Mouse (Mus musculus) kidney, postnatal 36 days (tissue): ENCODE results near the gene Foxo3.

ENCODE experiments used
- DNase-seq, 2 experiments: peaks; one replicate each; pipeline ENCODE4 v3.0.0; 2021 to 2022; ENCODE audit warnings: mixed read lengths in 2 of 2

Foxo3 gene

DNA sequence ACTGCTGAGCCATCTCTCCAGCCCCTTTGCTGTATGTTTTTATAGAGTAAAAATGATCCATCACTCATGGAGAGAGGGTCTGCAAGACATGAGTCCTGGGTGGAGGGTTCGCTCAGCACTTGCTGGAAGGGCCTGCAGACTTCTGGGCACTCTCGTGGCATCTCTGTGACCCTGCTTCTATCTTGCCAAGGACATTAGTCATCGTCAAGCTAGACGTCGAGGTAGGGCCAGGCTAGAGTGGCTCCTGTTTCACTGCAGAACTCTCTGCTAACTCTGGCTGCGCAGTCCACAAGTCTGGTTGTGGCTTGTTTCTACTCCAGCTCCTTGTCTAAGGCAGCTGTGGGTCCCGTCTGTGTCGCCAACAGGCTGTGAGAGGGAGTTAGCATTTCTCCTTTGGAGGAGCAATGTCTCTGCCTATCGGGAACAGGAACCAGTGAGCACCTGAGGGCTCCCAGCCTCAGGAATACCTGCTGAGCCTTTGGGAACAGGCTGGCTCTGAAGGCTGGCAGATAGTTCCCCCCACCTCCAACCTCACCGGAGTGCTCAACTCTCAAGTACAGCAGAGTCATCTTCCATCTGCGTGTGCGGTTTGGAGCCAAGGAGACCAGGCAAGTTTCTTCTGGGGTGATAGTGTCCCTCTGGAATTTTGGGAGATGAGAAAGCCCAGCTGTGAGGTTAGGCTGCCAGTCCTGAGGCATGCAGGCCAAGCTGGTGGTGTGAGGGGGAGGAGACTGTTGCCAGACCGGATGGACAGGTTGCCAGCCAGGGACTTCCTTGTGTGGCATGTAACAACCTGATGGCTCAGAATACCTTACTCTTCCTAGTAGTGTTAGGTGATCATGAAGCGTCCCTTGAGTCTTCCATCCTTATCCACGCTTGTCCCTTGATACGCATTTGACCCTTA is 98.5 kb downstream of the Foxo3 start:
- DNase-seq: peak in 1 of 2 experiments; percentile 27

DNA sequence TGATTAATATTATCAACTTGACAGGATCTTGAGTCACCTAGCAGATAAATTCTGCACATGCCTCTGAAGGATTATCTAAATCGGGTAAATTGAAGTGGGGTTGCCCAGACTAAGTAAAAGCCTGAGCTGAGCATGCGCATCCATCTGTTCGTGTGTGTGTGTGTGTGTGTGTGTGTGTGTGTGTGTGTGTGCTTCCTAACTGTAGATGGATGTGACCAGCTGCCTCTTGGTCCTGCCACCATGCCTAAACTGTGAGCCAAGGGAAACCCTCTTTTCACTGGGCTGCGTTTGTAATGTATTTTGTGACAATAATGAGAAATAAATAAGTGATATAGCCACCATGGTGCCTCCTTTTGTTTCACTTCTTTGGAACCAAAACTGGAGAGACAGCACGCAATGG is 102.3 kb downstream of the Foxo3 start:
- DNase-seq: no peak

DNA sequence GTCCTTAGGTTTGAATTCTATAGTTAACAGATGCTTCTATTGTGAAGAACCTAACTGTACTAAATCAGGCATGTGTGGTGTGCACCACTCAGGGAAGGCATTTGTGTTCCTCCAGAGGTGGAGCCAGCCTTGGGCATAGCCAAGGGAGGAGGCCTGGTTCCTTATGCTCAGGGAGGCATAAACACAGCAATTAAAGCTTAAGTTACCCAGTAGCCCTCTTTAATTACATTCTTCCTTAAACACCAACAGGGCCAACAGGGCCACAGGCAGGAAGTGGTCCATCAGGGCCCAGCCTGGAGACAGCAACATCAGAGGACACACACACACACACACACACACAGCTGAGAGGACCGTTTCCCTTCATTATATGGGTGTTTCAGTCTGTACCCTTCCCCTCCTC is 102.7 kb downstream of the Foxo3 start:
- no peak for DNase-seq

DNA sequence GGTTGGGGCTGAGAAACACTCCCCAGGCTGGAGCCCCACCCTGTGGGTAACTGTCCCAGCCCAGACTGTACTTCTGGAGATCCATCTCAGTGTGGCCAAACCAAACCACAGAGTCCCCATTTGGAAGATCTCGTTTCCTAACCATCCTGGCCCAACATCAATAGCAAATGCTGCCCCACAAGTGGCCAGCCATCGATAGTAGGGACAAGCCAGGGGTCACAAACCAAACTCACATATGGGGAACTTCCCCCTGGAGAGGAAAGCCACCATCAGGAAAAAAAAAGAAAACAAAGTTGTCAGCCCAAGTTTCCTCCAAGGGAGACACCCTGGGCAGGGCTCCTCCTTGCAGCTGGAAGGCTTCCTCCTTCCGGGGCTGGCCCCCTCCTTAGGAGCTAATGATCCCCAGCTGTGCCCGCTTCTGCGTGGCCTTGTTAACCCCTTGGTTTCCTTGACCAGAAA is 105.6 kb downstream of the Foxo3 start:
- DNase-seq: no peak

DNA sequence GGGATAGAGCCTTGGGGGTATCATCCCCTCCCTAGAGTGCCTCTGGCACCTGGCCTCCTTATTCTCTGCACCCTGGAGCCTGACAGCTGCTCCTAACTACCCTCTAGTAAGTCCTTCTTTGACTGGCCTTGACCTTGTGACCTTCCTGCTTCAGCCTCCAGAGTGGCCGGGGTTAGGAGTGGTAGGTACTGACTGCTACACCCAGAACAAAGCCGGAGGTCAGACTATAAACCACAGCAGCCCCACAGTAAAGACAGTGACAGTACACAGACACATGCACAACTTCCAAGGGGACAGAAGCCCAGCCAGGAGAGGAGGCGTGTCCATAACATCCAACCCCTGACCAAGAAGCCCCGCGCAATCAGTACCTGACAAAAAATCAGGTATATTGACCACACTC is 106.4 kb downstream of the Foxo3 start:
- DNase-seq: no peak

DNA sequence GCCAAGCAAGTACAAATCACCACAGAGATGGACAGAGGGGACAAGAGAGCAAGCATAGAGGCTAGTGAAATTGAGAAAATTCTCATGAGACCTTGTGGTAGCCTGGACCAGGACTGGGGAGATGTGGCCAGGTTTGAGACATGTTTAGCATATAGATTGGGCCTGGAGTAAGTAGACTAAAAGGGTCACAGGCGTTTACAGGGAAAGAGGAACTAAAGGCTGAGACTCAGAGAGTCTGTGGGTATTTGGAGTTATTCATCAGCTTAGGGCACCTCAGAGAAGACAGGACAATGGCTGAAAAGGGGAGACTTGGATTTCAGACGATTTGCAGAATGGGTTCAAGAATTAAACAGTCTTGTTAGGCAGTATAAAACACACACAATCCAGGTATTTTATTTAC is 121.8 kb downstream of the Foxo3 start:
- no peak for DNase-seq

DNA sequence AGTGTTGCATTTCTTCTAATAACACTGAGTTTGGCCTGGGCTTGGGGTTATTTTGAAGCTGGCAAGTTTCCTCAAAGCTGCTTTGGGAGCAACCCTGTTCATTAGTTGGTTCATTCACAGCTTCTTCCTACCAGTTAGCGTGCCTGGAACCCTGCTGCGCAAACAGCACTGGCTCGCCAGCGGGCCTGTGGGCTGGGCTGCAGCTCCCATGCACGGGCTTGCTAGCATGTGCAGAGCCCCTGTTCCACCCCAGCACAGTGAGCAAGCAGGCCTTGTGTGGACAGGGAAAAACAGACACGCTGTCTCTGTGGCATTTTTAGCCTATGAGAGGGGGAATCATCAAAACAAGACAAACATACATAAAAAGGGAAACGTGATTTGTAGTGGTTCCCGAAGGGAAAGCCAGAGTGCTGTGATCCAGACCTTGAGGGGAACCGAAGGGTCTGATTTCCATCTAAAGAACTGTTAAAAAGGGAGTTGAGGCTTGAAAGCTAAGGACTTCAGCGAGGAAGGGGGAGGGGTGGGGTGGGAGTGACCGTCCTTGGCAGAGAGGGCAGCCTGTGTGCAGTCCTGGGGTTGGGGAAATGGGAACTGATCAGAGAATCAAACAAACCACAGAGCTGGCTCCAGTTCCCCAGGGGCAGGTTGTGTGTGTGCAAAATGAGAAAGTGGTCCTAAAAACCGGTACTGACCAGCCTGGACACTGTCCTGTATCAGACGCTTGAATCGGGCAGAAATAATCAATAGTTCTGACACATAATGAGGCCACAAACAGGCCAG is 123.9 kb downstream of the Foxo3 start:
- DNase-seq: no peak

DNA sequence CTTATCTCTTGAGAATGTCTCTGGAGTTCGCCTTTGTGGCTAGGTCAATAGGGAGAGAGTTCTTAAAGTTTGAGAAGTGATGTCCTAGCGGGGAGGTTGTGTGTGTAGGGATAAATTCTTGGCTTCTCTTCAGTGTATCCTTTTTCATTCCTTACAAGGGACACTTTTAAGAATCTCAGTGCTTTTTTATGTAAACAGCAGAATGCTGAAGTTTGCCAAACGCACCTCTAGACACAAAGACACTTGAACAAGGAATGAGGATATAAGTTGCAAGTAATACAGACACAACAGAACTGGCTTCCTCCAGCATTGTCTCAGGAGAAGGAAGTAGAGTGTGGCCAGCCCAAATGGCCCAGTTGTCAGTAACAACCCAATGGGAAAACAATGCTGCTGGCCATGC is 126.8 kb downstream of the Foxo3 start:
- DNase-seq: no peak

DNA sequence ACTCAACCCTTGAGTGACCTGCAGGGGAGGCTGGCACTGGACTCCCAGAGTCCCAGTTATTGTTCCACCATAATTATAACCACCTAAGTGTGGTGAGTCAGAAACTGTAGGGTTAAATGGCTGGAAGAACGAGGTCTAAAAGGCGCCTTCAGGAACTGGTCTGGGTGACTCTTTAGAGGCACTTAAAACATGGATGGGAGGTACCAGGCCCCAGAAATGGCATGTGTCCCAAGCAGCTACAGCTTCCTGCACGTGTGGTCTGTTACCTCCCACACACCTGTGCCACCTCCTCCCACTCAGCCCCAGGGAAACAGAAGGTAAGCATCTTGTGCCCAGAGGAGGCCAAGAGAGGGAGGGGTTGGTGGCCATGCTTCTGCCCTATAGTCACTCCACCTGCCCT is 128.2 kb downstream of the Foxo3 start:
- no peak for DNase-seq

DNA sequence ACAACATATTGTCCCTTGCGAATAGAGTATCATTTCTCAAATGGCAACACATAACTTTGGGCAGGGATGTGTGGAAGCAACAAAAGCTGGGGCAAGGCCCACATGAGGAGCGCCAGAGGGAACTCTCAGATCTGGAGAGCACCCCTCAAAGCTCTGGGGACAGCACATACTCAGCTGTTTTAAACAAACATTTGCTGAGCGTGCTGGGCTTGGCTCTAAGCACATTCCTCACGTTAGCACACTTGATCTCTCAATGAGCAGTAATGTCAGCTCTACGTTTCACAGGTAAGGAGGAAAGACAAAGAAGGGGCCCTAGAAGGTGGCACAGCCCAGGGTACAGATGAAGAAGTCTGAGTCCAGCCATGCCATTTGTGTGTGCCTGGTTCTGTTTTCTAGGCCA is 131.3 kb downstream of the Foxo3 start:
- no peak for DNase-seq

DNA sequence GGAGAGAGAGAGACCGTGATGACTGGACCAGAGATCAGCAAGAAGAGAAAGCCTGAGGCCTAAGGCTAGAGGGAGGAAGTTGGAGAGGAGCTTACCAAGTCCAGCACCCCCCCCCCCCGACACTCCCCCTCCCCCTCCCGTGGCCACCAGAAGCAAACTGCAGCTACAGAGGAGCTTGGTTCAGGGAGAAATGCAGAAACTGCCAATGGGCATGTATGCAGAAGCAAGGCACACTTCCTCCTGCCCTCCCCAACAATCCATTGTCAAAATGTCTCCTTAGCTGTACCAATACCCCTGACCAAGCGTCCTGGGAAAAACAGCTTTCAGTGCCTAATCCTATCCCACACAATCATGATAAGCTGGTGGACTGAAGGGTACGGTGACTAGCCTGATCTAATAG is 131.8 kb downstream of the Foxo3 start:
- no peak for DNase-seq

DNA sequence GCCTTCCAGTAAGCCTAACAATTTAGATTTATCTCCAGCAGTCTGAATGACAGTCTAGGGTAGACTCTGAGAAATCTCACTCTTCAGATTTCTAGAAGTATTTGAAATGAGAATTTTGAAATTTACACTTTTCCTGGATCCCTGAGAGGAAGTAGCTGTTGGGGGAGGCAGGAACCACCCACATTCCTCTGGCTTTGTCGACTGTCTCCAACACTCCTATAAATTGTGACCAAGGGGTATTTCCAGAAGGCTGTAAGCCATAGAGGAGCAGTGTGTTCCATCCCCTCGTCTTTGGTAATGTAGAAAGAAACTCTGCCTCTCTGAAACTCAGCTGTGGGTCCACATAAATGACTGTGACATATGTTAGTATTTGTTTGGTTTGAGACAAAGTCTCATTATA is 132.4 kb downstream of the Foxo3 start:
- DNase-seq: no peak

DNA sequence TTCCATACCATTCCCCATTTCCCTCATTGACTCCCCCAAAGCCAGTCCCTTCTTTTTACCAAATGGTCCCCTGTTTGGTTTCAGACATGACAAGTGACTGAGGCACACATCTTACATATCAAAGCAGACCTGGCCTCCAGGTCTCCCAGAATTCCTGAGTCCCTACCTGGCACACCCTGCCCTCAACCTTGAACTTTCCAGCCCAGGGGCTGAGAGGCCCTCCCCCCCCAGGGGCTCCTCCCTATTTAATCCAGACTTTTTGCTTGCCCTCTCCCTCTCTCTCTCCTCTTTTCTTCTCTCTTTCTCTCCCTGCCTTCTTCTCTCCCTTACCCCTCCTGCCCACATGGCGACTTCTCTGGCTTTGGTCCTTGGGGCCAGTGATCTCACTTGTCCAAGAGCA is 133.8 kb downstream of the Foxo3 start:
- no peak for DNase-seq

DNA sequence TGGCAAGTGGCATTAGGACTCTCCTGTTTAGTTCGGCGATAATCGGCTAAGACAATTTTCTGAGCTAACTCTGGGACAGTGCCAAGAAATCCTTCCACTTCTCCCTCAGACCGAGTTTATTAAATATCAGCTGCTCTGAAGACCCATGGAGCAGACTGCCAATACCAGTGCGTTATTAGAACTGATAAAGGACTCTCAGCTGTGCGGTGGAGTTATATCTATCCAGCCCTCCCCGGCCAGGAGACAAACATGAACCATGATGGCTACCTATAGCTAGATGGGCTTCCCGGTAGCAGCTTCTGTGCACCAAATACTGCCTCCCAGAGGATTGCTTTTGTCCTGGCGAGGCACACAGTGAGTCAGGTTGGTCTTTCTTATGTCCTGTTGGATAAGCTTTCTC is 134.5 kb downstream of the Foxo3 start:
- DNase-seq: no peak

DNA sequence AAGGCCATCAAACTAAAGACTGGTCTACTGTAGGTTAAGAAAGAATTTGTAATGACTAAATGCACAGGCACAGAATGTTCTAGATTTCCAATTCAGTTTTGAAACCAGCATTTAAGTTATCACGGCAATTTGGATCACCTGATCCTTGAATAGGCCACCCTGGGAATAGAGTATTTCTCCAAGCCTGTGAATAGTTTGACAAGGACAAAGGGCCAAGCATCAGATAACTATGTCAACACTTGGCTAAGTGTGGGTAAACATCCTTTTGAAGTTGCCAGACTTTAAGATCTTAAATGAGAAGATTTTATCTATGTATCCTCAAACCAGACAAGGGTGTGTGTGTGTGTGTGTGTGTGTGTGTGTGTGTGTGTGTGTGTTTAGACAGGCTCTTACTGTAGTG is 136.8 kb downstream of the Foxo3 start:
- DNase-seq: no peak

DNA sequence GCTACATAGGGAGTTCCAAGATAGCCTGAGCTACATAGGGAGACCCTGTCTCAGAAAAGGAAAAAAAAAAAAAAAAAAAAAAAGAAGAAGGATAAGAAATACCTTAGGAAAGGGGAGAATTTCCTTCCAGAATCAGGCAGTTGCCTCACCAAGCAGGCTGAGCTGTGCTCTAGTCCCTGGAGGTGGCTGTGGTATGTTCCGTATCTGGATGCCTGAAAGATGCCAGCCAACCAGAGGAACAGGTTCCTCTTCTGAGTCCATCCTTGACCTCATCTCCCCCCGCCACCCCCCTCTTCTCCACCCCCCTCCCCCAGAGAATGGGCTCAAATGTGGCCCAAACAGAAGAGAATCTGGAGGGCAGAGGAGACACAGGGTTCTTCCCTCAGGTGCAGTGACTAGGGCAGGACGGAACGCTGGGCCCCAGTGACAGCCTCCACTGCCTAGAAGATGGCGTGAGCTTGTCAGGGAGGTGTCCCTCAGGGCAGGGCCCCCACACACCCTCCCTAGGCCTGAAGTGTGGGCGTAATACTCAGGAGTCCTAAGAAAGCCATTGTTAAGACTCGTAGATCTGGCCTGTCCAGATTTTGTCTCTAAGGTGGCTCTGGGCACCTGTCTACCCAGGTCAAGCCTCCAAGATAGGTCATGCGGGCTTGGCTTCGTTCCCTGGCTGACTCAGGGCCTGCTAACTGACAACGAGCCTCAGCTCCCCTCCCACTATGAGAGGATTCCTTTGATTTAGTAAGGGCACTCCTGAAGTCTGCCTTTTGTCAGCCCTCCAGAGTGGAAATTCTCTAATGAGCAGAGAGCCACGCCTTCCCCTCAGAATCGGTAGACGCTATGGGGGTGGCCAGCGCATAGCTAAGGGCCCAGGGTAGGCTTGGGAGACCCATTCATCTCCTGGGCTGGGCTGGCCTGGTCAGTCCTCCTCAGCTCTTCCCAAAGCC is 141.5 kb downstream of the Foxo3 start:
- peak; percentile 42 to 48 for DNase-seq
